Mouse (Mus musculus) limb, embryonic 15.5 days (tissue): ENCODE results near the gene Cerkl. TPM values are rescaled to one million over a fixed set of nuclear protein-coding genes. Genes with fewer than 3 reads are reported as not detected.

ENCODE experiments used
- ATAC-seq: fragments of 200-750 bp; cut with Nextera tagmentation; 2 replicates; pipeline ENCODE4 v1.8.0; 2017; ENCODE audit warnings: low read depth, moderate TSS enrichment; ENCODE audit not compliant: insufficient number of reproducible peaks, low FRiP score, low TSS enrichment
- H3K27ac ChIP-seq: fragments of 300-500 bp; sonication (generic); 2 replicates; pipeline ENCODE4 v1.5.1; 2015; ENCODE audit warnings: moderate library complexity, mild to moderate bottlenecking, inconsistent platforms
- H3K27me3 ChIP-seq: fragments of 300-500 bp; sonication (generic); 2 replicates; pipeline ENCODE4 v1.6.1; 2015; ENCODE audit warnings: inconsistent platforms
- H3K36me3 ChIP-seq: fragments of 300-500 bp; sonication (generic); 2 replicates; pipeline ENCODE4 v1.6.1; 2015; ENCODE audit warnings: inconsistent platforms
- H3K4me1 ChIP-seq: fragments of 300-500 bp; sonication (generic); 2 replicates; pipeline ENCODE4 v1.6.1; 2015; ENCODE audit warnings: inconsistent platforms
- H3K4me2 ChIP-seq: fragments of 300-500 bp; sonication (generic); 2 replicates; pipeline ENCODE4 v1.6.1; 2015; ENCODE audit warnings: mild to moderate bottlenecking, inconsistent platforms
- H3K4me3 ChIP-seq: fragments of 300-500 bp; sonication (generic); 2 replicates; pipeline ENCODE4 v1.5.1; 2015; ENCODE audit warnings: mild to moderate bottlenecking, inconsistent platforms
- H3K9ac ChIP-seq: fragments of 300-500 bp; sonication (generic); 2 replicates; pipeline ENCODE4 v1.6.1; 2015; ENCODE audit warnings: inconsistent platforms
- H3K9me3 ChIP-seq: fragments of 300-500 bp; sonication (generic); 2 replicates; pipeline ENCODE4 v1.6.1; 2016; ENCODE audit warnings: inconsistent platforms
- WGBS: fragments of 180-500 bp; shearing (Covaris S2); methylation state at CpG from one replicate; pipeline ENCODE4 v1.1.7; 2015; 5-methylcytosine and 5-hydroxymethylcytosine counted together
- polyA plus RNA-seq: library from polyadenylated mRNA; unstranded; fragments of >200 nt; fragmentation: Nextera tagmentation; extraction: Ambion mirVana; gene quantifications from 2 replicates; pipeline ENCODE4 v1.2.1, GENCODE M21; 2015

The Cerkl gene
- polyA plus RNA-seq, 1 experiment from 2014 or later = 2.1 TPM

DNA sequence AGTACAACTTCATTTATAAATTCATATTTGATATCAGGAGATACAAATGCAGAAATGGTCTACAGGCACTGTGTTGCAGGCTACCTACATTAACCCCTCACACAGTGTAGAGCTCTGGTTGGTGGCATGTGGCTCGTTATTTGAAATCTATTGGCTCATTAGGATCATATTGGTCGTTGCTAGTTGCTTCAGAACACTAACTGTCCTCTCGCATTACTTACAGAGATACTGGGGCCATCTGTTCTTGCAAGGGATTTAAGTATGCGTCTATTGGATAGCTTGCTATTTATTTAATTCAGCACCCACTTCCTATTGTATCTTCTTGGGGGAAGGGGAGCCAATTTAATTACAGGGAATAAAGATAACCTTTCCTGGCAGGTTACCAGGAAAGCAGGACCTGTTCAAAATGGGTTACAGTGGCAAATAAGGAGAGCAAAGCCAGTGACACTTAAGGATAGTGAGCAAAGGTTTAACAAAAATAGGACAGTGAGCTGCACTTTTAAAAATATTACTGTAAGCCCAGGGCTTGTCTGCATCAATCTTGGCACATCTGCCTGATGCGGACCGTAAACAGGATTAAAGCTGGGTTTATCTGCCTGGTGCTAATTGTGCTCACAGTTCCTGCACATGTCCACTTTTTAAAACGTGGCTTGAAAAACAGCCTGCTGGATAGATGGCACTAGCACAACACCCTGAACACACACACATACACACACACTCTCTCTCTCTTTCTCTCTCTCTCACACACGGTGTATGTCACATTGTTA lies 57.2 kb downstream of the Cerkl start:
- WGBS = 49% methylated on average over 8 of the region's 8 CpGs
- ATAC-seq = no peak
- no peaks in the 10 kb centered on the region for H3K36me3 ChIP-seq
- H3K4me3 ChIP-seq = no peak overlapping the region
- H3K27me3 ChIP-seq = no peaks in the 10 kb centered on the region
- H3K4me1 ChIP-seq = no peaks in the 10 kb centered on the region
- H3K27ac ChIP-seq = no peak overlapping the region
- no peaks in the 10 kb centered on the region for H3K9me3 ChIP-seq
- no peak overlapping the region for H3K4me2 ChIP-seq
- no peak overlapping the region for H3K9ac ChIP-seq

DNA sequence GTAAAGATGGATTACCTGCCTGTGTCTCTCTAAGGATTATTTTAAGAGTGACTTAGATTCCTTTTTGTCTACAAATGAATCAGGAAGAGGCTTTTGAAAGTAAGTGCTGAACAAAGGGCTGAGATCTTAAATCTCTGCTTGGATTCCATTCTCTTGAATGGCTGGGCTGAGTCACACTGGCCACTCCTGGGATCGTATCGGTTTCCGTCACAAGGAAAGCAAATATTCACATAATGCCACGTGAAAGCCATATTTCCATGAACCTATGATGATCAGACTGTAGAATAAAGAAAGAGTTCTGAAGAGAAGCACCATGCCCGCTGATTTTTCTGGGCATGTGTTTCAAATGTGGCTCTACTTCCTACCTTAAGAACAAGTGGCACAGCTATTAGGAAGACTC lies 57.8 kb downstream of the Cerkl start:
- H3K9ac ChIP-seq = no peak overlapping the region
- H3K36me3 ChIP-seq = no peaks in the 10 kb centered on the region
- no peak for ATAC-seq
- no peaks in the 10 kb centered on the region for H3K4me1 ChIP-seq
- WGBS = 75% methylated on average over 5 of the region's 5 CpGs
- no peaks in the 10 kb centered on the region for H3K27me3 ChIP-seq
- no peak overlapping the region for H3K4me3 ChIP-seq
- no peaks in the 10 kb centered on the region for H3K9me3 ChIP-seq
- no peak overlapping the region for H3K4me2 ChIP-seq
- no peak overlapping the region for H3K27ac ChIP-seq

DNA sequence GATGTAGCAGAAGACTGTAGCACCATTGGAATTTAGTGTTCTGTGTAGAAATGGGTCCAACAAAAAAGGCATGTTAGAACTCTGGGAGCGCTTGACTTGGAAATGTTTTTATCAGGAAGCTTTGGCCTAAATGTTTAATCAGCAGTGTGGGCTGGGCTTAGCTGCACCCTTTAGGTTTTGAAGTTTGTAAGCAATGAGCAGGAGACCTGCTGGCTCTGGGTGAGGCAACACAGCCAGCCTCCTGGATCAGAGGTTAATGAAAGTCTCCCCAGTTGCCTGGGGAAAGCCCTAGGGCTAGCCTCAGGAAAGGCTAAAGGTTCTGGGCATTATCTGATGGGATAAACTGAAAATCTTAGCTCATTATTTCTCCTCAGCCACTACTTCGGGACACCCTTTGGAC lies 58.2 kb downstream of the Cerkl start:
- no peaks in the 10 kb centered on the region for H3K9me3 ChIP-seq
- H3K4me1 ChIP-seq = no peaks in the 10 kb centered on the region
- no peak overlapping the region for H3K9ac ChIP-seq
- no peak overlapping the region for H3K27ac ChIP-seq
- H3K4me3 ChIP-seq = no peak overlapping the region
- no peaks in the 10 kb centered on the region for H3K27me3 ChIP-seq
- no peak for ATAC-seq
- no peaks in the 10 kb centered on the region for H3K36me3 ChIP-seq
- 74% methylated on average over 2 of the region's 2 CpGs for WGBS
- no peak overlapping the region for H3K4me2 ChIP-seq

DNA sequence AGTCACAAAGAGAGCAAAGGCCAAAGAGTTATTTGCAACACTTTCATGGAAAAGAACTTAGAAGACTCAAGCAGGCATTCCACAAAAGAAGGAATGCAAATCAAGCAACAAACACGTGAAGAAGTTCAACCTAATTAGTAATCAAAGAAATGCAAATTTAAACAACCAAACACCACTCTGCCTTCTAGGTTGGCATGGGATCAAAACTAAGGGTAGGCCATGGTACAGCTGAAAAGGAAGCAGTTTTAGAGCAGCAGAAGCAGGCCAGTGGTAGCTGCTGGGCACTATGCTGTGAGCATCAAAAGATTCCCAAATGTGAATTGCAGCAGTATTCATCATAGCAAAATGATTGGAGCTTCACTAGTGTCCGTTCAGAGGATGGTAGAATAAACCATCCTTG lies 59.5 kb downstream of the Cerkl start:
- no peak for ATAC-seq
- Histone ChIP-seq H3K4me3 (no peak overlapping the region), H3K27me3 (no peaks in the 10 kb centered on the region), H3K27ac (no peak overlapping the region), H3K4me1 (no peaks in the 10 kb centered on the region), H3K4me2 (no peak overlapping the region), H3K9me3 (no peaks in the 10 kb centered on the region), H3K36me3 (no peaks in the 10 kb centered on the region), H3K9ac (no peak overlapping the region)
- WGBS = 58% methylated on average over 2 of the region's 2 CpGs

DNA sequence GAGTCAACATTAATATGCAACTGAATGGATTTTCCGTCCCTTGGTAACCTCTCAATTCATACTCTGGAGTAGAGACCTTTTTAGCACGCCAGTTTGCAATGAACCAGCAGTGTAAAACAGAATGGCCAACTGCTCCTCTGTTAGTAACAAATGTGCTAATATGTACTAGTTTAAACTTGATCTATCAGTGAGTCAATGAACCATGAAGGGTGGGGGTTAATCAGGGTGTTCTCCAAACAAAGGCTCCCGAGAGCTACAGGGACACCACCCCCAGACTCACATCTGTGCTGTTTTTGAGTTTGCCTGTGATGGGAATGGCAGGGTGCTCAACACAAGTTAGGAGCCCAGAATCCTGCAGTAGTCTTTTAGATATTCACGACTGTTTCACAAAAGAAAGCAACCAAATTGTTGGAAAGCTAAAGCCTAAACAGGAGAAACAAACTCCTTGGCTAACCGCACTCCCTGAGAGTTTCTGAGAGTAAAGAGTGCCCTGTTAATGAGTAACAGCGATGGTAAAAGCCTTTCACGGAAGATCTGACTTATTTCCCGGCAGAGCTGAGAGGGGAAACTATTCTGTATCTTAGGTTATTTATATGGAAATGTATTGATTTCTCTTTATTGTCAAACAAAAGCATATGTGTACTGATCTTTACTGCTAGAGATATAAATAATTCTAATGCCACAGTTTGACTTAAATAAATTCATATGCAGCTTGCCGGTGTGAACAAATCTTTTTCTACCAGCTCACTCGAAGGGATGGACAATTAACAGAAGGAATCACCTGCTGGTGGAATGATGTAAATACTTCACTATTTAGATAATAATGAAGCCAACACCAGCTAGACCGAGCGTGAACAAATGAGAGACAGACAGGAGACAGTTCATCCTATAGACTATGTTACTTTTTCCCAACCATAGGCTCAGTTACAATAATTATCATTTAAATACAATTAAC lies 77.2 kb downstream of the Cerkl start:
- Histone ChIP-seq H3K9ac (no peak overlapping the region), H3K27ac (no peak overlapping the region), H3K27me3 (no peaks in the 10 kb centered on the region), H3K36me3 (no peaks in the 10 kb centered on the region), H3K9me3 (no peaks in the 10 kb centered on the region), H3K4me2 (no peak overlapping the region), H3K4me1 (no peaks in the 10 kb centered on the region), H3K4me3 (no peak overlapping the region)
- WGBS = 49% methylated on average over 12 of the region's 12 CpGs
- no peak for ATAC-seq

DNA sequence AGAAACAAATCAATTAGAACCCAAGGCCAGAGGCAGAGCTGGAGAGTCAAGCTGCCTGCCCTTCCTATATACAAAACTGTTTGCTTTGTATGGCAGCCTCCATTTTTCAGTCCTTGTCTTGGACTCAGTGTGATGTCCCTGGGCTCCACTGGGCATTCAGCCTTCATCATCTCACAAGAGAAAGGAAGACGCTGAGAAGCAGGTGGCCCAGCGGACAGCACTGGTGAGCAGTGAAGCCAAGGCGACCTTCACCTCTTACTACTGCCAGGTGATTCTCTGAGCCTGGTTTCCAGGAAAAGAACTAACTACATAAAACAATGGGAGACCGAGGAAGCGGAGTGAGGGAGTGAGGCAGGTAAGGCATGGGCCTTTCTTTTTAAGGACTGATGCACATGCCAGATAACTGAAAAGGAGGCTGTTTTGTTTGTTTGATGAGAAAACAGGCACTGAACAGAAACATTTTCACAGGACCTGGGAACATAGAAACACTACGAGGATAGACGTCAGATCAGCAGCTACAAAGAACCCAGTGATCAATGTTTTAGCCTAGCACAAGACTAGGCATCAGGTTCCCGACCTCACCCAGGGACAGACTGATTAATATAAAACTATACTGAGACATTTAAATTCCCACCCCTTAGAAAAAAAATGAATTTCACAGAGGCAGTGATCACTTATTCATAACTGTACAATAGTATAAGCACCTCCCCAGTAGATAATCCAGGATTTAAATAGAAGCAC lies 78.1 kb downstream of the Cerkl start:
- no peak for ATAC-seq
- Histone ChIP-seq H3K9me3 (no peaks in the 10 kb centered on the region), H3K36me3 (no peaks in the 10 kb centered on the region), H3K4me1 (no peaks in the 10 kb centered on the region), H3K4me2 (no peak overlapping the region), H3K27me3 (no peaks in the 10 kb centered on the region), H3K4me3 (no peak overlapping the region), H3K9ac (no peak overlapping the region), H3K27ac (no peak overlapping the region)
- WGBS = 75% methylated on average over 8 of the region's 8 CpGs

DNA sequence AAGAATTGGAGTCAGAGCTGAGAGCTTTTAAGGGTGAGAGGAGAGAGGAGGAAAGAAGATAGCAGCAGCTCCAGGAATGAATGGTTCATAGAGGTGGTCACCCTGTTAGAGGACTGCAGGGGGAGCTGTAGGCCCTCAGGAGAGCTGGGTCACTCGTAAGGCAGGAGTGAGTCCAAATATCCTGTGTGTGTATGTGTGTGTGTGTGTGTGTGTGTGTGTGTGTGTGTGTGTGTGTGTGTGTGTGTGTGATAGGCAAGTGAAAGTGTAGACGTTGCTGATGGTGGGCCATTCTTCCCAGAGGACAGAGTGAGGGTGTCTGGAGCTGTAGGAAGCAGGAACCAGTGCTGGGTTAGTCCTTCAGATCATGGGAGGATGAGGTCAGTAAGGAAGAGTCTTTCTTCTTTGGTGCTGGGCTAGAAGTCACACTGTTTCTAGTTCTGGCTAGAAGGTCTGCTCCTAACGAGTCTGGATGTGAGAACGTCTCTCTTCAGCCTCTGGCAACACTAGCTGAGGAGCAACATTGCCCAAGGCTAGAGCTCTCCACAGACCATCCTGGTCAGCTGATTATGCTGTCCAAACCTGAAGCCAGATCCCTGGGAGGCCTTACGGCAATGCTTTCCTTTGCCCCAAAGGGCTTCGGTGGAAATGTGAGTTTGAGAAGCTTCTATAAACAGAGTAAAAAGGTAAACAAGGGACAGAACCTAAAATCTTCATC lies 83.9 kb downstream of the Cerkl start:
- Histone ChIP-seq H3K36me3 (no peaks in the 10 kb centered on the region), H3K27me3 (no peaks in the 10 kb centered on the region), H3K9me3 (no peaks in the 10 kb centered on the region), H3K4me1 (no peaks in the 10 kb centered on the region), H3K9ac (no peak overlapping the region), H3K4me3 (no peak overlapping the region), H3K27ac (no peak overlapping the region), H3K4me2 (no peak overlapping the region)
- WGBS = 45% methylated on average over 6 of the region's 6 CpGs
- no peak for ATAC-seq

DNA sequence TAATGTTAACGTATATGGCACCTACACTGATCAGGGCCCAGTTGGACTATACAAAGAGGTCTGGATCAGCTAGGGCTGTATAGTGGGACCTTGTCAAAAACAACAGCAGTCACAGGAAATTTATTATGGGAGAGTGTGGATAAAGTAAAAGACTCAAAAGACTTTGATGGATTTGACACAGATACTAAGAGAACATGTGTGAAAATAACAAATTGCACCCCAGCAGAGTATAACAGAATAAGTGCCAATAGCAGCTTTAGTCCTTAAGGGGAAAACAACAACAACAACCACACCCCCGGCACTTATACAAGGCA lies 84.5 kb downstream of the Cerkl start:
- H3K9me3 ChIP-seq = no peaks in the 10 kb centered on the region
- 78% methylated on average over 2 of the region's 2 CpGs for WGBS
- H3K4me2 ChIP-seq = no peak overlapping the region
- H3K4me1 ChIP-seq = no peaks in the 10 kb centered on the region
- H3K4me3 ChIP-seq = no peak overlapping the region
- no peaks in the 10 kb centered on the region for H3K27me3 ChIP-seq
- H3K9ac ChIP-seq = no peak overlapping the region
- ATAC-seq = no peak
- H3K36me3 ChIP-seq = no peaks in the 10 kb centered on the region
- no peak overlapping the region for H3K27ac ChIP-seq

DNA sequence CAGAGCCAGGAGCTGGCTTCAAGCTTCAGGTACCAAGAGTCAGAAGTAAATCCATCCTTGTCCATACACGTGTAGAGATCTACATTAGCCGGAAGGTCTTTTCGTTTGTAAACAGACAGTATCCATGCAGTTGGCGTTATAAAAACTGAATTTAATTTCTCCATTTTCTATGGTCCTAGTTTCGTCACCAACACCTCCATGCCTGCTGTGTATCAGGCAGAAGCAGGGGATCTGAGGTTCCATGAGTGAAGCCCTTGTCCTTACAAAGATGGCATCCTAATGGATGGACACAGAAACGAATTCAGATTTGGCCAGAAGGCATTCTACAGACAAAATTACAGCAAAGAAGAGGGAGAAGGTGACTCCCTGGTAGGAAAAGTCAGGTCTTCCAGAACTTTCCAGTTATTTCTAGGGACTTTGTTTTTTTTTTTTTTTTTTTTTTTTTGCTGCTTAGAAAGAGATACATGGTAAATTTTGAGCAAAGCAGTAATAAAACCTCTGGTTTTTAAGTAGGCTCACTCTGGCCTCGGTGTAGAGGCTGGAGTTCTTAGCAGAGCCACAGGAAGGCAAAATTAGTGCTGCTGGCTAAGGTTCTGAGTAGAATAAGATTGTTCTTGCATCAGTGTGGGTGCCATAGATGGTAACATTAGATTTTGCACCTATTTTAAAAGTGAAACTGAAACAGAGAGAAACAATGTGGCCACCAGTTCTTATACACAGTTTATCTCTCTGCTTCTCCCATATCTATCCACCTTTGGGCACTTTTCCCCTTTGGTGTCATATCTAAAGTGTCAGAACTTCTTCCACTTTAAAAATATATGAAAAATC lies 85.0 kb downstream of the Cerkl start:
- H3K4me2 ChIP-seq = no peak overlapping the region
- no peaks in the 10 kb centered on the region for H3K9me3 ChIP-seq
- no peaks in the 10 kb centered on the region for H3K36me3 ChIP-seq
- H3K9ac ChIP-seq = no peak overlapping the region
- no peaks in the 10 kb centered on the region for H3K4me1 ChIP-seq
- 86% methylated on average over 7 of the region's 7 CpGs for WGBS
- no peak overlapping the region for H3K27ac ChIP-seq
- no peak for ATAC-seq
- no peak overlapping the region for H3K4me3 ChIP-seq
- H3K27me3 ChIP-seq = no peaks in the 10 kb centered on the region

DNA sequence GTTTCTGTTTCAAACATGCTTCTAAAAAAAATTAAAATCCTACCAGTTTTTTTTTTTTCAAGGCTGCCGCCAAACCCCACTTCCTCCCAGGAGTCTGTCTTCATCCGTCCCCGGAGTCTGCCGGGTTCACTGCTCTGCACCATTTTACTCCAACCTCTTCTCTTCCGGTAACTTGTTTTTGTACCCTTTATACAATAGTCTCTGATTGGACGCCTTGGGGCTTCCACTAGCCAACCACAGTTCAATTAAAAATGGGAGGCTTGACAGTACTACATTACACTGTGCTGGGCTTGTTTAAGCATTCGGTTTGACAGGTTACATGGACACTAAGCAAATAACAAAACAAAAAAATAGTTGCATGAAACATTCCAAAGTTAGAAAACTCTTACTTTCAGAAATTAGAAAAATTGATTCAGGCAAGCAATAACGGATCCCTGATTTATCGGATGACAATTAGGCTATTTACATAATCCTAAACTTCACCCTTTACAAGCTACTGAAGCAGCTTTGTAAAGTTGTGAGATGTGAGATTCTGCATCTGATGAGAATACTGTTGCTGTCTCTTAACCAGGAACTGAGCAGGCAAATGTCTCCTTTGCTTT lies 85.8 kb downstream of the Cerkl start:
- H3K36me3 ChIP-seq = no peaks in the 10 kb centered on the region
- no peak for ATAC-seq

DNA sequence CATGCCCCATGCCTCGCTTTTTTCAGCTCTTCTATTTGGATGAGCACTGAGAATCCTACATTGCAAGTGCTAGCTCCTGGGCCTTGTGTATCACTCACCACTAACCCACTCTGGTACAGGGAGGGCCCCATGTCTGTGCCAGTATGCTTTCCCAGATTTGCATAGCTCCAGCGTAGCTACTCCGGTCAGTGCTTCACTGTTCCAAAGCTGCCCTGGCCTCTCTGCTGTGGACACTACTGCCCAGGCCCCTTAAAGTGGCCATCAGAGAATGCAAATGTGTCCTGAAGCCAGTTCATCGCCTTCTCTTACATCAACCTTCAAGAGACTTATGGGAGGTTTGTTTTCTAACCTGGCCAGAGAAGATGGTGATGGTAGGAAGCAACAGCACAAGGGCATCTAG lies 86.7 kb downstream of the Cerkl start:
- Histone ChIP-seq H3K4me3 (no peak overlapping the region), H3K4me2 (no peak overlapping the region), H3K9ac (no peak overlapping the region), H3K27me3 (no peaks in the 10 kb centered on the region), H3K36me3 (no peaks in the 10 kb centered on the region), H3K9me3 (no peaks in the 10 kb centered on the region), H3K27ac (no peak overlapping the region), H3K4me1 (no peaks in the 10 kb centered on the region)
- 87% methylated on average over 4 of the region's 4 CpGs for WGBS
- no peak for ATAC-seq

More for the DNA sequence above, 85.8 kb downstream of the Cerkl start:
- no peaks in the 10 kb centered on the region for H3K9me3 ChIP-seq
- H3K4me2 ChIP-seq = no peak overlapping the region
- no peaks in the 10 kb centered on the region for H3K27me3 ChIP-seq
- no peak overlapping the region for H3K9ac ChIP-seq
- H3K27ac ChIP-seq = no peak overlapping the region
- H3K4me3 ChIP-seq = no peak overlapping the region
- H3K4me1 ChIP-seq = no peaks in the 10 kb centered on the region
- 71% methylated on average over 9 of the region's 9 CpGs for WGBS
